Mouse (Mus musculus): Measurements from ENCODE around the gene Ssu2. TPM values are rescaled to one million over a fixed set of nuclear protein-coding genes. Genes with fewer than 3 reads are reported as not detected.
A peak's percentile ranks its signal among the peaks of the same experiment; 100 is the strongest.

Ssu2 gene
- polyA plus RNA-seq, 1 experiment from 2014 or later, result 0.23 TPM

GRCm38 (mm10) chr6:112333930-112334329 lies 53.9 kb downstream of the Ssu2 start:
- 93% methylated on average over 5 of the region's 5 CpGs for WGBS
- Histone ChIP-seq H3K4me2 (replicated peaks) (no peak overlapping the region), H3K27me3 (no peaks in the 10 kb centered on the region), H3K9ac (replicated peaks) (no peak overlapping the region), H3K36me3 (no peaks in the 10 kb centered on the region), H3K4me1 (replicated peaks) (no peaks in the 10 kb centered on the region), H3K4me3 (replicated peaks) (no peak overlapping the region), H3K27ac (no peak overlapping the region), H3K9me3 (no peaks in the 10 kb centered on the region)
- no peak for ATAC-seq

GRCm38 (mm10) chr6:112331223-112331598 lies 56.6 kb downstream of the Ssu2 start:
- H3K4me2 ChIP-seq (replicated peaks), result no peak overlapping the region
- no peaks in the 10 kb centered on the region for H3K4me1 ChIP-seq (replicated peaks)
- no peak overlapping the region for H3K4me3 ChIP-seq (replicated peaks)
- H3K9me3 ChIP-seq, result no peaks in the 10 kb centered on the region
- WGBS, result 87% methylated on average over 6 of the region's 6 CpGs
- no peaks in the 10 kb centered on the region for H3K36me3 ChIP-seq
- H3K27me3 ChIP-seq, result no peaks in the 10 kb centered on the region
- no peak overlapping the region for H3K27ac ChIP-seq
- no peak overlapping the region for H3K9ac ChIP-seq (replicated peaks)
- no peak for ATAC-seq

GRCm38 (mm10) chr6:112330520-112331222 lies 57.2 kb downstream of the Ssu2 start:
- Histone ChIP-seq H3K27me3 (no peaks in the 10 kb centered on the region), H3K9ac (replicated peaks) (no peak overlapping the region), H3K36me3 (no peaks in the 10 kb centered on the region), H3K4me2 (replicated peaks) (no peak overlapping the region), H3K9me3 (no peaks in the 10 kb centered on the region), H3K4me3 (replicated peaks) (no peak overlapping the region), H3K27ac (no peak overlapping the region), H3K4me1 (replicated peaks) (no peaks in the 10 kb centered on the region)
- ATAC-seq, result no peak
- WGBS, result 80% methylated on average over 5 of the region's 5 CpGs

- H3K27ac ChIP-seq, result no peak overlapping the region
- H3K36me3 ChIP-seq, result no peaks in the 10 kb centered on the region
- no peak overlapping the region for H3K4me2 ChIP-seq (replicated peaks)
- H3K27me3 ChIP-seq, result no peaks in the 10 kb centered on the region
- H3K4me3 ChIP-seq (replicated peaks), result no peak overlapping the region
- ATAC-seq, result no peak
- WGBS, result 91% methylated on average over 5 of the region's 5 CpGs
- H3K9ac ChIP-seq (replicated peaks), result no peak overlapping the region
- H3K9me3 ChIP-seq, result no peaks in the 10 kb centered on the region
- H3K4me1 ChIP-seq (replicated peaks), result no peaks in the 10 kb centered on the region
Observed at GRCm38 (mm10) chr6:112327793-112328192, 60.0 kb downstream of the Ssu2 start.

GRCm38 (mm10) chr6:112325213-112325612 lies 62.6 kb downstream of the Ssu2 start:
- Histone ChIP-seq H3K27ac (no peak overlapping the region), H3K27me3 (no peaks in the 10 kb centered on the region), H3K9ac (replicated peaks) (no peak overlapping the region), H3K4me1 (replicated peaks) (no peaks in the 10 kb centered on the region), H3K36me3 (no peaks in the 10 kb centered on the region), H3K4me2 (replicated peaks) (no peak overlapping the region), H3K4me3 (replicated peaks) (no peak overlapping the region), H3K9me3 (no peaks in the 10 kb centered on the region)
- ATAC-seq, result no peak
- 94% methylated on average over 3 of the region's 3 CpGs for WGBS

- no peak overlapping the region for H3K4me3 ChIP-seq (replicated peaks)
- 88% methylated on average over 5 of the region's 5 CpGs for WGBS
- no peak overlapping the region for H3K9ac ChIP-seq (replicated peaks)
- no peaks in the 10 kb centered on the region for H3K4me1 ChIP-seq (replicated peaks)
- H3K36me3 ChIP-seq, result no peaks in the 10 kb centered on the region
- no peak for ATAC-seq
- H3K4me2 ChIP-seq (replicated peaks), result no peak overlapping the region
- H3K27ac ChIP-seq, result no peak overlapping the region
- H3K27me3 ChIP-seq, result no peaks in the 10 kb centered on the region
- H3K9me3 ChIP-seq, result no peaks in the 10 kb centered on the region
Observed at GRCm38 (mm10) chr6:112322916-112323315, 64.9 kb downstream of the Ssu2 start.

GRCm38 (mm10) chr6:112320679-112321078 lies 67.1 kb downstream of the Ssu2 start:
- WGBS, result 43% methylated on average over 5 of the region's 5 CpGs
- H3K27ac ChIP-seq, result no peak overlapping the region
- no peaks in the 10 kb centered on the region for H3K4me1 ChIP-seq (replicated peaks)
- no peak overlapping the region for H3K9ac ChIP-seq (replicated peaks)
- H3K36me3 ChIP-seq, result no peaks in the 10 kb centered on the region
- H3K4me3 ChIP-seq (replicated peaks), result no peak overlapping the region
- no peaks in the 10 kb centered on the region for H3K9me3 ChIP-seq
- no peak overlapping the region for H3K4me2 ChIP-seq (replicated peaks)
- H3K27me3 ChIP-seq, result no peaks in the 10 kb centered on the region
- no peak for ATAC-seq

- H3K4me3 ChIP-seq (replicated peaks), result no peak overlapping the region
- no peak overlapping the region for H3K27ac ChIP-seq
- no peaks in the 10 kb centered on the region for H3K27me3 ChIP-seq
- no peaks in the 10 kb centered on the region for H3K9me3 ChIP-seq
- no peak overlapping the region for H3K4me2 ChIP-seq (replicated peaks)
- H3K36me3 ChIP-seq, result no peaks in the 10 kb centered on the region
- 92% methylated on average over 4 of the region's 4 CpGs for WGBS
- H3K4me1 ChIP-seq (replicated peaks), result no peaks in the 10 kb centered on the region
- no peak overlapping the region for H3K9ac ChIP-seq (replicated peaks)
- no peak for ATAC-seq
Observed at GRCm38 (mm10) chr6:112319449-112319848, 68.4 kb downstream of the Ssu2 start.

GRCm38 (mm10) chr6:112311385-112311784 lies 76.4 kb downstream of the Ssu2 start:
- ATAC-seq, result 0 out of 2 replicates have a peak, but pooled peaks have one; percentile 34
- 45% methylated on average over 4 of the region's 4 CpGs for WGBS
- no peaks in the 10 kb centered on the region for H3K4me1 ChIP-seq (replicated peaks)
- no peak overlapping the region for H3K4me3 ChIP-seq (replicated peaks)
- no peaks in the 10 kb centered on the region for H3K36me3 ChIP-seq
- no peaks in the 10 kb centered on the region for H3K27me3 ChIP-seq
- no peak overlapping the region for H3K27ac ChIP-seq
- H3K9ac ChIP-seq (replicated peaks), result no peak overlapping the region
- no peaks in the 10 kb centered on the region for H3K9me3 ChIP-seq
- no peak overlapping the region for H3K4me2 ChIP-seq (replicated peaks)

- H3K9ac ChIP-seq (replicated peaks), result no peak overlapping the region
- no peaks in the 10 kb centered on the region for H3K9me3 ChIP-seq
- WGBS, result 72% methylated on average over 6 of the region's 6 CpGs
- H3K27ac ChIP-seq, result no peak overlapping the region
- H3K27me3 ChIP-seq, result no peaks in the 10 kb centered on the region
- H3K4me1 ChIP-seq (replicated peaks), result no peaks in the 10 kb centered on the region
- no peaks in the 10 kb centered on the region for H3K36me3 ChIP-seq
- ATAC-seq, result no peak
- H3K4me3 ChIP-seq (replicated peaks), result no peak overlapping the region
- H3K4me2 ChIP-seq (replicated peaks), result no peak overlapping the region
Observed at GRCm38 (mm10) chr6:112309330-112309938, 78.4 kb downstream of the Ssu2 start.

Measured in midbrain, embryonic 13.5 days (tissue).